Mouse (Mus musculus) CH12.LX (cell line): Measurements from ENCODE around the gene Tmem233. TPM values are rescaled to one million over a fixed set of nuclear protein-coding genes. Genes with fewer than 3 reads are reported as not detected.

Source experiments
- DNase-seq: peaks from one replicate; pipeline ENCODE4 v3.0.0-alpha.2; 2013; ENCODE audit errors: extremely low read depth
- H3K27ac ChIP-seq: 2 replicates; pipeline ENCODE4 v1.5.1; 2012; ENCODE audit warnings: low read depth, mild to moderate bottlenecking, control low read depth, moderate library complexity; ENCODE audit not compliant: insufficient read depth
- H3K27me3 ChIP-seq: replicated peaks from 2 replicates; pipeline ENCODE3; 2012; ENCODE audit warnings: inconsistent platforms
- H3K36me3 ChIP-seq, 2 experiments: replicated peaks in 1 of 2; 2 replicates each; pipeline versions ENCODE3 to v1.6.1; 2012; ENCODE audit warnings: inconsistent platforms in 1 of 2, low read length in 1 of 2, mild to moderate bottlenecking in 1 of 2, mixed read lengths in 1 of 2, moderate library complexity in 1 of 2; ENCODE audit not compliant: control insufficient read depth in 1 of 2, insufficient read depth in 1 of 2
- H3K4me1 ChIP-seq, 2 experiments: 2 replicates each; pipeline ENCODE4 v1.6.1; 2012; ENCODE audit warnings: inconsistent platforms in 1 of 2, moderate library complexity in 1 of 2; ENCODE audit not compliant: insufficient read depth in 2 of 2, control insufficient read depth in 1 of 2
- H3K4me2 ChIP-seq: 2 replicates; pipeline ENCODE4 v1.6.1; 2012; ENCODE audit warnings: low read depth, mild to moderate bottlenecking, control low read depth; ENCODE audit not compliant: poor library complexity, insufficient read depth, severe bottlenecking
- H3K4me3 ChIP-seq, 3 experiments: fragments of 150-350 bp in 1 of 3; sonication (generic) in 1 of 3; replicated peaks in 1 of 3; 2 replicates each; pipeline versions ENCODE3 to v1.5.1; 2011 to 2012; ENCODE audit warnings: low read depth in 2 of 3, low read length in 2 of 3, mild to moderate bottlenecking in 2 of 3, moderate library complexity in 2 of 3, control low read depth in 1 of 3, improper control_type of control experiment in 1 of 3, inconsistent platforms in 1 of 3, mixed read lengths in 1 of 3; ENCODE audit not compliant: poor library complexity in 1 of 3
- H3K79me2 ChIP-seq: replicated peaks from 2 replicates; pipeline ENCODE4 v1.6.1; 2012; ENCODE audit warnings: mild to moderate bottlenecking, moderate library complexity; ENCODE audit not compliant: control insufficient read depth, poor library complexity, insufficient read depth, severe bottlenecking; ENCODE audit errors: extremely low read depth
- H3K9ac ChIP-seq: 2 replicates; pipeline ENCODE4 v1.6.1; 2012; ENCODE audit warnings: low read depth, mild to moderate bottlenecking, control low read depth, moderate library complexity; ENCODE audit not compliant: insufficient read depth
- H3K9me3 ChIP-seq: replicated peaks from 2 replicates; pipeline ENCODE3; 2012; ENCODE audit warnings: low read length, inconsistent platforms, mixed read lengths
- ELF1 ChIP-seq: IDR thresholded peaks from 2 replicates; pipeline ENCODE4 v1.6.1; 2014; ENCODE audit warnings: low read depth, mild to moderate bottlenecking, inconsistent platforms, low read length, improper control_type of control experiment
- ETS1 ChIP-seq: conservative IDR thresholded peaks from 2 replicates; pipeline ENCODE4 v1.6.1; 2012; ENCODE audit warnings: low read depth, mild to moderate bottlenecking, inconsistent platforms, low read length, improper control_type of control experiment, moderate library complexity
- GABPA ChIP-seq: IDR thresholded peaks from 2 replicates; pipeline ENCODE4 v1.6.1; 2012; ENCODE audit warnings: low read depth, low read length, improper control_type of control experiment, inconsistent platforms; ENCODE audit not compliant: insufficient replicate concordance
- HCFC1 ChIP-seq: IDR thresholded peaks from 2 replicates; pipeline ENCODE4 v1.6.1; 2012; ENCODE audit warnings: low read depth, mild to moderate bottlenecking, inconsistent platforms, low read length, improper control_type of control experiment
- MAX ChIP-seq: IDR thresholded peaks from 2 replicates; pipeline ENCODE4 v1.6.1; 2011; ENCODE audit warnings: low read length, improper control_type of control experiment
- MXI1 ChIP-seq: IDR thresholded peaks from 2 replicates; pipeline ENCODE4 v1.6.1; 2011; ENCODE audit warnings: mild to moderate bottlenecking, low read depth, low read length, improper control_type of control experiment
- NELFE ChIP-seq: IDR thresholded peaks from 2 replicates; pipeline ENCODE4 v1.6.1; 2011; ENCODE audit warnings: low read depth, low read length, improper control_type of control experiment
- NRF1 ChIP-seq: IDR thresholded peaks from 2 replicates; pipeline ENCODE4 v1.6.1; 2014; ENCODE audit warnings: low read depth, mild to moderate bottlenecking, inconsistent platforms, low read length, improper control_type of control experiment, moderate library complexity
- POLR2AphosphoS2 ChIP-seq: IDR thresholded peaks from 2 replicates; pipeline ENCODE4 v1.6.1; 2011; ENCODE audit warnings: low read depth, low read length, improper control_type of control experiment
- RCOR1 ChIP-seq: conservative IDR thresholded peaks from 2 replicates; pipeline ENCODE4 v1.6.1; 2012; ENCODE audit warnings: low read depth, mild to moderate bottlenecking, inconsistent platforms, low read length, improper control_type of control experiment
- SMC3 ChIP-seq: IDR thresholded peaks from 2 replicates; pipeline ENCODE4 v1.6.1; 2011; ENCODE audit warnings: low read depth, low read length, improper control_type of control experiment
- ZKSCAN1 ChIP-seq: IDR thresholded peaks from 2 replicates; pipeline ENCODE4 v1.6.1; 2012; ENCODE audit warnings: low read depth, inconsistent platforms, low read length, improper control_type of control experiment, borderline replicate concordance
- ZNF384 ChIP-seq: IDR thresholded peaks from 2 replicates; pipeline ENCODE4 v1.6.1; 2012; ENCODE audit warnings: low read depth, low read length, improper control_type of control experiment, inconsistent platforms
- dilution Hi-C: fragments of 300-500 bp; cut with MboI; formaldehyde crosslinking; loops from 2 replicates; pipeline ENCODE4 v1.14.3; 2020; ENCODE audit warnings: low sequenced_read_pairs; ENCODE audit not compliant: extremely low pct_unique_long_range_greater_than_20kb, extremely low pct_ligation_motif_present
- in situ Hi-C: fragments of 300-500 bp; cut with MboI; formaldehyde crosslinking; loops from 3 replicates; pipeline ENCODE4 v1.14.3; 2019; ENCODE audit warnings: low sequenced_read_pairs, low pct_ligation_motif_present, low pct_unique_long_range_greater_than_20kb, mixed read lengths
- polyA plus RNA-seq: library from polyadenylated mRNA; unstranded; fragments of >175 nt; gene quantifications from 2 replicates; pipeline ENCODE4 v1.2.1, GENCODE M21; 2012; ENCODE audit warnings: low read depth; ENCODE audit not compliant: insufficient read length
- total RNA-seq, 2 experiments: library from RNA; depleted of rRNA; stranded (reverse); fragments of 300-350 nt in 1 of 2; fragments of >200 nt in 1 of 2; gene quantifications; 2 replicates each; pipeline ENCODE4 v1.2.3; 2012 to 2014

Gene Tmem233
- total and polyA plus RNA-seq, 3 experiments: not detected

DNA sequence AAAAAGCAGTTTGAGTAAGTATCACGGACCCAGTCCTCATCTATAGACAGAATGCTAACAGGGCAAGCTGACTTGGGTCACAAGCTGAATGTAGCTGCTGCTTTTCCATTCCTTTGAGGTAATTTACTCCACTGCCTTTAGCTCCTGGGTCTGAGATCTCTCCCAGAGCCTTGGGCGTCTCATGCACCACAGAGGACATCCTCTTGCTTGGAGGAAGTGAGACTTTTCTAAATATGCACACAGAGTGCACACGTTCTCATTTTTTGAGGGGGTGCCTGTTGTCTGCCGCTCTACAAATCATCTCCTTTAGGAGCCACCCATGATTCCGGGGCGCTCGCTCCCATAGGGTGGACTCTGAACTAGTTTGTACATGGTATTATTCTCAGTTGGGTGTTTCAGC, 70.5 kb downstream of the Tmem233 start:
- Histone ChIP-seq H3K79me2 (no peaks in the 10 kb centered on the region), H3K9ac (no peak overlapping the region), H3K4me2 (no peak overlapping the region), H3K27me3 (no peaks in the 10 kb centered on the region), H3K36me3 (peaks cover 44 to 53% of the 10 kb centered on the region in 2 experiments), H3K4me3 (no peak overlapping the region), H3K9me3 (no peaks in the 10 kb centered on the region), H3K4me1 (peaks cover 13 to 40% of the 10 kb centered on the region in 2 experiments; a peak in 3 of 4 replicates), H3K27ac (no peak overlapping the region)
- dilution Hi-C loops: no loop called here
- no peak for TF ChIP-seq SMC3
- no peak for TF ChIP-seq MXI1
- no peak for TF ChIP-seq NRF1
- peak; percentile 42 for DNase-seq
- in situ Hi-C loops: no loop called here

DNA sequence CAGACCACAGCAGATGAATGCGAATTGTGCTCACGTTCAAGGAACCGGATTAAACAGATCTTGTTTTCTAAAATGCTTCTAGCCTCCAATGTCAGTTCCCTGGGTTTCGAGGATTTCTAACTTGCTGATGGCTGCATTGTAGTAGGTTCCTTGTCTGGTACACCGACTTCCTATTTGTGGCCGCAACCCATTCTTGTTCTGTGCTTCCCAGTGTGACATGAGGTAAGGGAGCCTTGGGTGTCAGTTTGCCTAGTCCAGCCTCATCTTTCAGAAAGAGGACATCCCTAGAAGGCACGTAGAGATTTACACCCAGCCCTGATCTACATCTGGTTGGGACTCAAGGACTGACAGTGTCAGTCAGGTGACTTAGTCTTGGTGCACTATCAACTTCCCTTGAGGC, 71.3 kb downstream of the Tmem233 start:
- Histone ChIP-seq H3K27me3 (no peaks in the 10 kb centered on the region), H3K9me3 (no peaks in the 10 kb centered on the region), H3K27ac (no peak overlapping the region), H3K4me3 (no peak overlapping the region), H3K36me3 (peaks cover 43 to 53% of the 10 kb centered on the region in 2 experiments), H3K79me2 (no peaks in the 10 kb centered on the region), H3K4me2 (no peak overlapping the region), H3K9ac (no peak overlapping the region), H3K4me1 (peaks cover 13 to 40% of the 10 kb centered on the region in 2 experiments; a peak in 3 of 4 replicates)
- in situ Hi-C loops (no loop called here), dilution Hi-C loops (no loop called here)
- DNase-seq: no peak
- no peak for TF ChIP-seq SMC3
- no peak for TF ChIP-seq HCFC1
- TF ChIP-seq GABPA: no peak
- no peak for TF ChIP-seq ZNF384
- TF ChIP-seq MAX: no peak
- TF ChIP-seq MXI1: no peak

DNA sequence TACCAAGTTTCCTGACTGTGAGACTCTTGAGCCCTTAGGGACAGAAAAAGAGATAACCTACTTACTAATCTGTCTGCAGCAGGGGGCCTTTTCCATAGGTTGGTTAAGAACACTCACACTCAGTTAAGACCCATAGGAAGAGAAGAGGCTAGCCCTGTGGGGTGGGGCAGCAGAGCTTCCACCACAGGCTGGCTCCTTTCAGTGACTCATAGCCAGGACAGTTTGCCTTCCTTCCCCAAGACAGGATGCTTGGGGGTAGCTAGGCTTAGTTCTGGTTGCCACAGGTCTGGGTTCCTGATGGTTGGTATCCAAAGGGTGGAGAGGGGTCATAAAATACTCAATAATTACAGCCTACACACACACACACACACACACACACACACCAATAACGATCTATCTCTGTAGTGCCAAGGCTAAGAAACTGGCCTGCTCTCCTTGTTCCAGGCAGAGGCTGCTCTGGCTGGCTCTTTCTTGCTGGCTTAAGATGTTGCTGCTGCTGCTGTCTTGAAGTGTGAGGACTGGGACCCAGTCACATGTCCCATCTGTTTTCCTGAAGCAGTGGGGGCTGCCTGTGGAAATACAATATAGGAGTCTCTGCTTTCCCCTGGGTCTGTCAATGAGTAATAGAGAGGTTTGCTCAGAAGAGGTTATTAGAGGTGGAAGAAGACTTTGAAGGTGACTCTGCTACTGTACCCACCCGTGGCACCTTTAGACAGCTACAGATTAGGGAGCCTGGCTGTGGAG, 73.0 kb downstream of the Tmem233 start:
- no peak overlapping the region for H3K4me2 ChIP-seq
- dilution Hi-C loops: no loop called here
- in situ Hi-C loops: no loop called here
- no peaks in the 10 kb centered on the region for H3K79me2 ChIP-seq
- no peaks in the 10 kb centered on the region for H3K9me3 ChIP-seq
- peaks cover 36 to 50% of the 10 kb centered on the region in 2 experiments for H3K36me3 ChIP-seq
- no peaks in the 10 kb centered on the region for H3K27me3 ChIP-seq
- TF ChIP-seq RCOR1: no peak
- peak; percentile 53; the same call in 1 of the 2 replicates for TF ChIP-seq POLR2AphosphoS2
- no peak for TF ChIP-seq ETS1
- TF ChIP-seq NELFE: no peak
- no peak for TF ChIP-seq ELF1
- TF ChIP-seq ZKSCAN1: no peak
- H3K9ac ChIP-seq: no peak overlapping the region
- H3K4me1 ChIP-seq: peaks cover 13 to 40% of the 10 kb centered on the region in 2 experiments; a peak in 3 of 4 replicates
- H3K4me3 ChIP-seq: no peak overlapping the region
- 0 out of 2 replicates have a peak overlapping the region, but pooled peaks have one; percentile 25 for H3K27ac ChIP-seq
- DNase-seq: no peak
